Mouse (Mus musculus): ENCODE data around the gene Selenon. TPM values are rescaled to one million over a fixed set of nuclear protein-coding genes. Genes with fewer than 3 reads are reported as not detected.
"Not testable (repeated sequence)": the region's sequence is repeated elsewhere in the genome, so short reads cannot be mapped to it uniquely, and the experiment has no call there.

Selenon gene
- polyA plus RNA-seq, 1 experiment: 3.6 TPM

DNA sequence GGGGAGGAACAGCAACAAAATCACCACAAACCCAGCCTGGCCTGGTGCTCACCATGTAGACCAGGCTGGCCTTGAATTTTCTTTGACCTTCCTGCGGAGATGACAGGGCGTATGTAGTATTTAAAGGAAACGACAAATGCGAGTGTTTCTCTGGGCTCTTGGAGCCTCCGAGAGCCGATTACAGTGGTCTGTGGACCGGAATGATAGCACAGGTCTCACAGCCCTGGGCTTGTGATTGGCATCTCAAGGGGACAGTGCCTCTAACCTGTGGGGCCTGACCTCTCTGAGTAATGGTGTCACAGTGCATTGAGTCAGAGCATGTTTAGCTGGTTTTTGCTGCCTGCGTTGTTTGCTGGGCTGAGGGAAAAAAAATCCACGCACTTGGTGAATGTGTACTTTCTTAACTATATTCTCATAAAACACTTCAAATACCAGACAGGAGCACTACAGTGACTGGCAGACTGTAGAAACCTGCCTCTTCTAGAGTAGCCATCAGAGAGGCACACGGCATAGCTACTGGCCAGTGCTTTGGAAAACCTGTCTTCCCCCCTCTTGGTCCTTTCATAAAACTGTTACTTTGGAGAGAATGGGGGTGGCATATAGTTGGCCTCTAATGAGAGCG, 37.5 kb downstream of the Selenon start:
- Histone ChIP-seq H3K4me3 (ENCODE audit: insufficient read depth, low read depth, low read length) (no peak overlapping the region), H3K27ac (replicated peaks; ENCODE audit: low read depth, low read length) (no peak overlapping the region), H3K4me1 (ENCODE audit: control insufficient read depth, insufficient read depth, insufficient read length, low read length) (peaks cover 6% of the 10 kb centered on the region)

DNA sequence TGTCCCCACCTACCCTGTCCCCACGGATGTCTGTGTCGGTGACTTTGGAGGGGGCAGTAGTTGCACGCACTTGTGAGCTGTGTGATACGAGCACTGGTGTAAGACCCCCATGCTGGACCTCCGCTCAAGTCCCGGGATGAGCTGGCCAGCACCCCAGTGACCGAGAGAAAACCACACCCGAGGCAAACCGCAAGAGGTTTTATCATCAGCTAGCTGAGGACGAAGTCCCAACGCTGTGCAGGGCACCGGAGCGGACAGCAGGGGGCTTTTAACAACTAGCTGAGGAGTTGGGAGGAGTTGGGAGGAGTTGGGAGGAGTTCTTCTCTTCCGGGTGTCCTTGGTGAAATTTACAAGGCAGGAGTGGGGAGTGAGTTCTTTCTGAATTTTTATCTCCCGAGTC, 39.2 kb downstream of the Selenon start:
- Histone ChIP-seq H3K4me1 (ENCODE audit: control insufficient read depth, insufficient read depth, insufficient read length, low read length) (peaks cover 6% of the 10 kb centered on the region), H3K4me3 (ENCODE audit: insufficient read depth, low read depth, low read length) (no peak overlapping the region)

DNA sequence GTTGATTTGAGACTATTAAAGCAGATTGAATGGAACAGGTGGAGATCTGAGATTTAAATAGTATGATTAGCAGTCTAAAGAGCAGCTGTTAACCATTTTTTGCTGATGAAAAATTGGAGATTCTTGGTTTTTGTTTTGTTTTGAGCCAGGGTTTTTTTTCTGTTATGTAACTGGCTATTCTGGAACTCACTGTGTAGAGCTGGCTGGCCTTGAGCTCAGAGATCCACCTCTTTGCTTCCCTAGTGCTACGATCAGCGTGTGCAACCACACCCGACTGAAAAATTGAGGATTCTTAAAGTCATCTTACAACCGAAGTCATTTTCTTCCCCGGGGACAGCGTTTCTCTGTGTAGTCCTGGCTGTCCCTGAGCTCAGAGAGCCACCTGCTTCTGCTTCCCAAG, 40.2 kb downstream of the Selenon start:
- H3K4me3 ChIP-seq (ENCODE audit: insufficient read depth, low read depth, low read length): no peak overlapping the region
- peaks cover 2% of the 10 kb centered on the region; the same call in 1 of the 2 replicates for H3K4me1 ChIP-seq (ENCODE audit: control insufficient read depth, insufficient read depth, insufficient read length, low read length)
- no peak overlapping the region for H3K27ac ChIP-seq (replicated peaks; ENCODE audit: low read depth, low read length)

More for the DNA sequence above, 39.2 kb downstream of the Selenon start:
- no peak overlapping the region for H3K27ac ChIP-seq (replicated peaks; ENCODE audit: low read depth, low read length)

DNA sequence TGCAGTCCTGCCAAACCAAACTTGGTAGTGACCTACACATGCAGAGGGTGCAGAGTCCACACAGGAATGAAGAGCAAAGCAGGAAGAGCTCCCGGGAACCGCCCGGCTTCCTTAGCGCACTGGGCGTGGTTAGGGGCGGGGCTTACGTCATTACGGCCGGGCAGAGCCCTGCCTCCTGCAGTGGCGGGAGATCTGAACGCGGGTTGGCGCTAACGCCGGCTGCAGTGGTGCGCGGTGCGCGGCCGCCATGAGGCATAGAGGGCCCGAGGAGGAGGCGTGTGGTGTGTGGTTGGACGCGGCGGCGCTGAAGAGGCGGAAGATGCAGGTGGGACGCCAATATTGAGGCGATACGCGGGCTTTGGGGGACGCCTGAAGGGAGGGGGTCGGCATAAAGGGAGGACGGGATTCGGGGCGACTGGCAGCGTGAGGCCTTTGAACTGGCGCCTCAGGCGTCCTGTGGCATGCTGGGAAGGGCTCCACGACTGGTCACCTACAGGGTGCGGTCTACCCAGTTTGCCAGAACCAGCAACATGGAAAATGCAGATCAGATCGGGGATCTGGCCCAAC, 41.0 kb downstream of the Selenon start, which contains the start of gene Aunip:
Aunip (plus strand) TSS at position 155 of the 567 bp plus-strand sequence.
- Histone ChIP-seq H3K4me1 (ENCODE audit: control insufficient read depth, insufficient read depth, insufficient read length, low read length) (peaks cover 2% of the 10 kb centered on the region; the same call in 1 of the 2 replicates), H3K4me3 (ENCODE audit: insufficient read depth, low read depth, low read length) (peak within 1 kb of the TSS; percentile 49), H3K27ac (replicated peaks; ENCODE audit: low read depth, low read length) (no peak within 1 kb of the TSS)

DNA sequence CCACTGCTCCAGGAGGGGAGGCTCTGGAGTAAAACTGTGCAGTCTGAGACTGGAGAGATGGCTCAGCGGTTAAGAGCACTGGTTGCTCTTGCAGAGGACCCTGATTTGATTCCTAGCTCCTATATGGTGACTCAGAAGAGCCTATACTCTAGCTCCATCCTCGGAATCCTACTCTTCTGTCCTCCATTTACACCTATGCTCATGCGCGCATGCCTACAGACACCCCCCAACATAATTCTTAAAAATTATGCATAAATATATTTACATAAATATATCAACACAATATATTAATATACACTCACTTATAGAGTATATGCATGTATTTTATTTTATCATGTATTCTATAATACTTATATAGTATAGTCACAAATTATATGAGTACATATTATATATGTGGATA, 41.6 kb downstream of the Selenon start:
- peaks cover 2% of the 10 kb centered on the region; the same call in 1 of the 2 replicates for H3K4me1 ChIP-seq (ENCODE audit: control insufficient read depth, insufficient read depth, insufficient read length, low read length)
- H3K27ac ChIP-seq (replicated peaks; ENCODE audit: low read depth, low read length): no peak overlapping the region
- no peak overlapping the region for H3K4me3 ChIP-seq (ENCODE audit: insufficient read depth, low read depth, low read length)

DNA sequence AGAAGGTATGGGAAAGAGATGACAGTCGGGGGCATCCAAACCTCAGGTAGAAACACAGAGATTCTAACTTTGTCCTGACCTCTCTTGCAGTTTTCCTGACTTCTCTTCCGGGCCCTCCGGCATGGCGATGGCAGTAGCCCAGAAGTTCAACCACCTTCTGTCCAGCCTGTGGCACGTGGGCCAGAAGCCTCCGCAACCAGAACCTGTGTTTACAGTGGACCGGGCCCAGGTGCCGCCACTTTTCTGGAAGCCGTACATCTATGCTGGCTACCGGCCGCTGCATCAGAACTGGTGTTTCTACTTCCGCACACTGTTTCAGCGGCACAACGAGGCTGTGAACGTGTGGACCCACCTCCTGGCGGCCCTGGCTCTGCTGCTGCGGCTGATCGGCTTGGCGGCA, 45.3 kb downstream of the Selenon start:
- Histone ChIP-seq H3K4me3 (ENCODE audit: insufficient read depth, low read depth, low read length) (no peak overlapping the region), H3K4me1 (ENCODE audit: control insufficient read depth, insufficient read depth, insufficient read length, low read length) (no peaks in the 10 kb centered on the region; the same call in 1 of the 2 replicates), H3K27ac (replicated peaks; ENCODE audit: low read depth, low read length) (no peak overlapping the region)

DNA sequence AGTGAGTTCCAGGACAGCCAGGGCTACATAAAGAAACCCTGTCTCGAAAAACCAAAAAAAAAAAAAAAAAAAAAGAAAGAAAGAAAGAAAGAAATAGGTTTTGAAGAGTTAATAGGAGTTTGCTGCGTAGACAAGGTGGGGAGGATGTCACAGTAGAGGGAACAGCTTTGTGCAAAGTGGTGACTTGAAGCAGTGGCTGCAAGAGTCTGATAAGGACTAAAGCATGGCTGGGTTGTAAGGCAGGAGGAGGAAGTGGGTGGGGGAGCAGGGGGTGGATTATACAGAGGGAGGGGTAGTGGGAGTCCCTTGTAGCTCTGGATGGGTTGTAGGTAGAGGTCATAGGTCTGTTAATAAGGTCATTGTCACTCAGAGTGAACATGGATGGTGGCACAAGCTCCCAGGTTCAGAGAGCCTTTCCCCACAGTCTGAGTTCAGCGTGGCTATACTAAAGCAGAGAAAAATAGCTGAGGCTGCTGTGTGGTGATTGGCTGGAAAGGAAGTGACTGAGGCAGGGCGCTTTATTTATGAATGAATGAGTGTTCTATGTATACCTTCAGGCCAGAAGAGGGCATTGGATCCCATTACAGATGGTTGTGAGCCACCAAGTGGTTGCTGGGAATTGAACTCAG, 45.9 kb downstream of the Selenon start:
- Histone ChIP-seq H3K4me3 (ENCODE audit: insufficient read depth, low read depth, low read length) (no peak overlapping the region), H3K27ac (replicated peaks; ENCODE audit: low read depth, low read length) (no peak overlapping the region), H3K4me1 (ENCODE audit: control insufficient read depth, insufficient read depth, insufficient read length, low read length) (no peaks in the 10 kb centered on the region; the same call in 1 of the 2 replicates)

DNA sequence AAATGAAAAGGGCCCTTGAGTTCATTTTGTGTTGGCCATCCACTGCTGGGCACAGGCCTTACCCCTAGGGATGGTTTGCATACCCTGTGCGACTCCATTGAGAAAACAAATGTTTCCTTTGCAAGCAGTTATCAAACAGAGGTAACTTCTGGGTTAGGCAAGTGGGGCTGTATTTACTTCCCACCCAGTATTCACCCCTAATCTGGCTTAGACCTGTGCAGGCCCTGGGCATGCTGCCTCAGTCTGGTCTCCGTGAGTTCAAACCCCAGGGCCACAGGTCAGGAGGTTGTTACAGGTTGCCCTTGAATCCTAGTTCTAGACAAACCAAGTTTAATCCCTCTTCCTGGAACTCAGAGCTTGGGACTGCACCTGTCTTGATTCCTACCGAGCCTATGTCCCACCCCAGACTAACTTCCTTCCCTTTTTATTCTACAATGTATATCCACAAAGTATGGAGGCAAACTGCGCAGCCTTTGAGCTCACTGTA, 46.6 kb downstream of the Selenon start:
- Histone ChIP-seq H3K4me1 (ENCODE audit: control insufficient read depth, insufficient read depth, insufficient read length, low read length) (no peaks in the 10 kb centered on the region), H3K4me3 (ENCODE audit: insufficient read depth, low read depth, low read length) (no peak overlapping the region), H3K27ac (replicated peaks; ENCODE audit: low read depth, low read length) (no peak overlapping the region)

DNA sequence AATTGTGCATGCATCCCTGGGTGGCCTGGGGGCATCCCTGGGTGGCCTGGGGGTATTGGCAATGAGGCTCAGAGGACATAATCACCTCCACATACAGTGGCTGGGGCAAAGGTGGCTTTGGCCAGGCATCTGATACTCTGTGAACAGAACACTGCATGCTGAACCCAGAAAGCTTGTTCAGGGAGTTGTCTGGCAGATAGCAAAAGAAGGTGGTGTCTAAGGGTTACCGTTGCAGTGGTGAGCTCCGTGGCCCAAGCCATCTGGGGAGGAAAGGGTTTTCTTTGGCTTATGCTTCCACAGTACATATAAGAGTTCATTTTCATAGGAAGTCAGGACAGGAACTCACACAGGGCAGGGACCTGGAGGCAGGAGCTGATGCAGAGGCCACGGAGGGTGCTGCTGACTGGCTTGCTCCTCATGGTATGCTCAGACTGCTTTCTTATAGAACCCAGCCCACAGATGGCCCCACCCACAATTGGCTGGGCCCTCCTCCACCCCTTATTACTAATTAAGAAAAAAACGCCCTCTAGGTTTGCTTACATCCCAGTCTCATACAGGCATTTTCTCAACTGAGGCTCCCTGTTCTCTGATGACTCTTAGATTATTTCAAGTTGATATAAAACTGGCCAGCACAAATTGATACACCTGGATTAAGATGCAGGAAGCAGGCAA, 48.1 kb downstream of the Selenon start:
- Histone ChIP-seq H3K4me3 (ENCODE audit: insufficient read depth, low read depth, low read length) (no peak overlapping the region), H3K4me1 (ENCODE audit: control insufficient read depth, insufficient read depth, insufficient read length, low read length) (no peaks in the 10 kb centered on the region), H3K27ac (replicated peaks; ENCODE audit: low read depth, low read length) (no peak overlapping the region)

DNA sequence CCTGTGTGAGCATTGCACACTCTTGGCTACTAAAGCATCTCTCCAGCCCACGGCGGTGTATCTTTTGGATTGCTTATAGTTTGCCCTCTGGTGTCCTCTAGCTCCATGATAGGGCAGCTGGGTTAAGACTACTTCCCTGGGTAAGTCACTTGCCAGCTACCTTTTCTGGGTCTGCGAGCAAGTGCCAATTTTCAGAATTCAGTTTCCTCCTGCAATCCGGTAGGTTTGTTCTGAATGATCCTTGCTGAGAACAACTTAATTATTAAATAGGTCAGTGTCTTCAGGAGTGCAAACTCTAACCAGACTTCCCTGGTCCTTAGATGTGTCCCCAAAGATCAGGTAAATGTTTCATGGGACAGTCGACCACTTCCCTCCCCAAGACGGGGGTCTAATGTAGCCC, 50.9 kb downstream of the Selenon start:
- Histone ChIP-seq H3K4me1 (ENCODE audit: control insufficient read depth, insufficient read depth, insufficient read length, low read length) (no peaks in the 10 kb centered on the region; the same call in 1 of the 2 replicates), H3K4me3 (ENCODE audit: insufficient read depth, low read depth, low read length) (no peak overlapping the region), H3K27ac (replicated peaks; ENCODE audit: low read depth, low read length) (no peak overlapping the region)

DNA sequence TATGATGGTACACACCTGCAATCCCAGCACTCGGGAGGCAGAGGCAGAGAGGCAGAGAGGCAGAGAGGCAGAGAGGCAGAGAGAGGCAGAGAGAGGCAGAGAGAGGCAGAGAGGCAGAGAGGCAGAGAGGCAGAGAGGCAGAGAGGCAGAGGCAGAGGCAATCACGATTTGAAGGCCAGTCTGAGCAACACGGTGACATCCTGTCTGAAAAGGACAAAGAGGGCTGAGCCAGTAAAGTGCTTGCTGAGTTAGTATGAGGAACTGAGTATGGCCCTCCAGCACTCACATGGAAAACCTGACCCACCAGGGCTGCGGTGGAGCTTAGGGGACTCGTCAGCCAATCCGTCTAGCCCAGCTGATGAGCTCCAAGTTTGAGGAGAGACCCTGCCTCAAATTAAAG, 53.0 kb downstream of the Selenon start:
- not testable (repeated sequence) for H3K4me1 ChIP-seq (ENCODE audit: control insufficient read depth, insufficient read depth, insufficient read length, low read length); H3K27ac ChIP-seq (replicated peaks; ENCODE audit: low read depth, low read length); H3K4me3 ChIP-seq (ENCODE audit: insufficient read depth, low read depth, low read length)

DNA sequence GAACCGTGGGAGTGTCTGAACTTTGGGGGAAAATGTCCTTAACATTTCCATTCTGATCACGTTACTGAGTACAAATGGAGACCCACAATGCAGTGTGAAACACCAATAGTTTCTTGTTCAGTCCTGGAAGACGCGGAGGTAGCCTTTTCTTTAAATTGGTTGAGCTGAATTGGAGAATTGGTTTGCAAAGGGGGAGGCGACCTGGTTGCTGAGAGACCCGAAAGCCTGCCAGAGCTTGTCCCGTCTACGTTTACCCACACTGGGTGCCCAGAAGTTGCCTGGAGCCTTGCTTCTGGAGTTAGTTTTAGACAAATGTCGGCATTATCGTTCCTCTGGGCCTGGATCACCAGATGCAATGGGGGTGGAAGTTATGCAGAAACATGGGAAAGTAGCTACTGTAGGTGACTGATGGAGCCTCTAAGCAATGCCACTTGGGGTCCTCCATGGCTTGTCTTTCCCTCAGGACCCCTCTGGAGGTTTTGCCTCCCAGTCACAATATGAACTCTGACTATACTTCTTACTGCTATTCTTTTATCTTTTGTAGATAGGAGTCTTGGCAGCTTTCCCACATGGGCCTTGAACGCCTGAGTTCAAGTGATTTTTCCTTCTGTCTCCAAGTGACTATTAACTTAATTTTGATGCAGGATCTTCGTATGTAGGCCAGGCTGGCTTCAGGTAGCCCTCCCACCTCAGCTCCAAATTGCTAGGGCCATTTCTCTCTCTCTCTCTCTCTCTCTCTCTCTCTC, 53.8 kb downstream of the Selenon start:
- Histone ChIP-seq H3K4me1 (ENCODE audit: control insufficient read depth, insufficient read depth, insufficient read length, low read length) (no peaks in the 10 kb centered on the region; the same call in 1 of the 2 replicates), H3K4me3 (ENCODE audit: insufficient read depth, low read depth, low read length) (peak overlapping the region; percentile 67; the same call in 1 of the 2 replicates), H3K27ac (replicated peaks; ENCODE audit: low read depth, low read length) (no peak overlapping the region)

DNA sequence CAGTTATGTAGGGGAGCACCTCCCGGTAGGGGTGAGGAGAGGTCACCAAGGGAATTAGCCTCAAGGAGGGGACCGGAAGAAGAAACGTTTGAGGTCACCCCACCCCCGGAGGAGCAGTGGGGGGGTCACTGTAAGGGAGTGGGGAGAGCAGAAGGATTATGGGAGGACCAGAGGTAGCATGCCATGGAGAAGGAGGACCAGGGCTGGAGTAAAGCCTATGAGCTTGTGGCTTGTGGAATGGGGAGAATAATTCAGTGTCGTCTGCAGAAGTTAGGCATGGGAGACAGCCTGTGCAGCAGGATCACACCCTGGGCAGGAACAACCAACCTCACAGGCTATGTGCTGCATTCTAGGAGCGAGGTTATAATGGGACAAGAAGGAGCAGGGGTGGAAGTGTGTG, 54.7 kb downstream of the Selenon start:
- Histone ChIP-seq H3K27ac (replicated peaks; ENCODE audit: low read depth, low read length) (peak overlapping the region; percentile 36), H3K4me3 (ENCODE audit: insufficient read depth, low read depth, low read length) (peak overlapping the region; percentile 67), H3K4me1 (ENCODE audit: control insufficient read depth, insufficient read depth, insufficient read length, low read length) (no peaks in the 10 kb centered on the region; the same call in 1 of the 2 replicates)

DNA sequence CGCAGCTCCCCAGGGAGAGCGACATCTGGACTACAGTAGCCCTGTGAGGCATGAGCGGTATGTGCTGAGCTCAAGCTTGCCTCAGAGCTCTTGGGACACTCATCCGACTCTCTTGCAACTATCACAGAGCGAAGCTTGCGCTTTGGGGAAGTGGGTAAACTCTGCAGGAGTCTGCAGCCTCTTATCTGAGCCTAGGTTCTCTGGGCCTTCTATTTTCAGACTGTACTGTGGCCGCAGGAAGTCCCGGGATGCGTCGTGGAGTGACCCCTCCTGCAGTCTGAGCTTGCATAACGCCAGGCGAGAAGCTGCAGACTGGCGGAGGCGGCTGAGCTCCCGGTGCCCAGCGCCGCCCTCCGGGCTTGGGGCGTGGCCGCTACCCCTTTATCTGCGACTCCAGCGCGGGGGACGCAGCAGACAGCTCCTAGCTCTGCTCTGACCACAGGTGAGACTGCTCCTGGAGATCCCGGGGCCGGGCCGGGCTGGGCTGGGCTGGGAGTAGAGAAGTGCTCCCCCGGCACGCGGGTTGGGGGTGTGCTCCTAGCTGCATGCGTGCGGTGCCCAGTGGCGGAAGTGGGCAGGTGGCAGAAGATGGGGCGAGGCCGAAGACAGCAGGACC, 55.3 kb downstream of the Selenon start, which contains the start of gene Paqr7:
Paqr7 (plus strand) TSS at position 103 of the 616 bp plus-strand sequence.
- Histone ChIP-seq H3K4me1 (ENCODE audit: control insufficient read depth, insufficient read depth, insufficient read length, low read length) (no peaks in the 10 kb centered on the region; the same call in 1 of the 2 replicates), H3K27ac (replicated peaks; ENCODE audit: low read depth, low read length) (peak within 1 kb of the TSS; percentile 36), H3K4me3 (ENCODE audit: insufficient read depth, low read depth, low read length) (peak within 1 kb of the TSS; percentile 67)

All from brown adipose tissue, adult 24 weeks (tissue).